Mouse (Mus musculus) activated CD4-positive, CD25-positive, alpha-beta regulatory T cell, adult 9 weeks (primary cell): ENCODE data around the gene Mboat1. TPM values are rescaled to one million over a fixed set of nuclear protein-coding genes. Genes with fewer than 3 reads are reported as not detected.

Source experiments
- polyA plus RNA-seq: library from polyadenylated mRNA; unstranded; fragments of 100-300 nt; shearing (Covaris generic); gene quantifications from one replicate; pipeline ENCODE4 v1.2.1, GENCODE M21; 2017

The Mboat1 gene
- polyA plus RNA-seq: 13.1 TPM

GRCm38 (mm10) chr13:30136243-30136922 is at the start of gene Mboat1:
Gene Mboat1, plus strand, starts transcription at chr13:30136489.

Other genes with a start within 250 kb of the Mboat1 start
- 5.1 TPM for gene E2f3, start 150.4 kb upstream of the Mboat1 start, polyA plus RNA-seq
- not detected for gene Agtr1a, start 200.0 kb downstream of the Mboat1 start, polyA plus RNA-seq